Mouse (Mus musculus): ENCODE measurements around the gene Fzd7. TPM values are rescaled to one million over a fixed set of nuclear protein-coding genes. Genes with fewer than 3 reads are reported as not detected.
"Not testable (repeated sequence)": the region's sequence is repeated elsewhere in the genome, so short reads cannot be mapped to it uniquely, and the experiment has no call there.

Gene Fzd7
- total RNA-seq (2015), result 4.7 and 5.9 TPM in 2 replicates
- total RNA-seq (2017), result 3.2 and 3.9 TPM in 2 replicates

DNA sequence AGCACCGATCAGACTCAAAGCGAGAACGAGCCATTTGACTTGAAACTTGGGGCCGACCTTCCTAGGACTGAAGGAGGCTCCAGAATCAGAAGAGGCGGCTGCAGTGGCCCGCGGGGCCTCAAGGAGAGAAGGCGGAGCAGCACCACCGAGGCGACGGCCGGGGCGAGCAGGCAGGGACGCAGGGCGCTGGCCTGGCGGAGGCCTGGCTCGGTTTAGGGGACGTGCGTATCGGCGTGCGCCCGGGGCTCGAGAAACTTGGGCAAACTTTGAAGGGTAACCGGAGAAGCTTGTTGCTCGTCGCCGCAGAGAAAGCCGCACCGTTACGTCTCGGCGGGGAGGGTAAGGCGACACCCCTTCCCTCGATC is at the start of gene Fzd7:
Gene Fzd7 (plus strand): TSS at position 94 of the 365 bp plus-strand sequence.
- no peak for ATAC-seq (ENCODE audit: poor library complexity, severe bottlenecking)

DNA sequence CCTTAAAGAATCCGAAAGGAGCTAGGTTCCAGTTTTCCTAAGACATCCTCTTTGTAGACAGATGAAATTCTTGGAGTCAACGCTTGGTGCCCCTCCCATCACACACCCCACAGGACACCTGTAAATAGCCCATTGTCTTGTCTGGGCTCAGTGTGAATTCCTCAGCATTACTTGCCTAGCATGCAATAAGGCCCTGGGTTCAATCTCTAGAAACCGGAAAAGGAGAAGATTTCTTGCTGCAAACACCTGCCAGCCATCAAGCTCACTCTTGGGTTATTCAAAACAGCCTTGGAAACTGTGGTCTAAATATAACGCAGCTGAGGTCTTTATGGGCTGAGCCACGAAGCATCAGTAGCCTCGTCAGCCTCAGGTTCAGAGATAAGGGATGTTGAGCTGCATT is 48.9 kb upstream of the Fzd7 start:
- no peak for ATAC-seq (ENCODE audit: poor library complexity, severe bottlenecking)

DNA sequence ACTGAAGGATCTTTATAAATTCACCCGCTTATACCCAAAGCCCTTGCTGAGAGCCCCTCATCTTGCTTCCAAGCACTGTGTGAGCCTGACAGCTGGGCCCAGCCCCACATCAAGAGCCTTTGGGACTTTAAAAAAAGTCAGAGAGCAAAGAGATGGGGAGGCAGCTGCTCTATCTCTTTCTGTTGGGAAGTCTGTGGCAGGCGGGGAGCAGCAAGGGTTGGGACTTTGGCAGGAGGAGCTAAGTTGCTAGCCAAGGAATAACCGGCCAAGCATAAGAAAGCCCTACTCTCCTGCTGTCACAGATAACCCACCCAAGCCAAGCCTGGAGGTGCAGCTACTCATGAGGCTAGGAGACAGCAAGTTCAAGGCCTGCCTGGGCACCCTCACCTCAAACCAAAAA is 48.2 kb upstream of the Fzd7 start:
- ATAC-seq (ENCODE audit: poor library complexity, severe bottlenecking), result no peak

DNA sequence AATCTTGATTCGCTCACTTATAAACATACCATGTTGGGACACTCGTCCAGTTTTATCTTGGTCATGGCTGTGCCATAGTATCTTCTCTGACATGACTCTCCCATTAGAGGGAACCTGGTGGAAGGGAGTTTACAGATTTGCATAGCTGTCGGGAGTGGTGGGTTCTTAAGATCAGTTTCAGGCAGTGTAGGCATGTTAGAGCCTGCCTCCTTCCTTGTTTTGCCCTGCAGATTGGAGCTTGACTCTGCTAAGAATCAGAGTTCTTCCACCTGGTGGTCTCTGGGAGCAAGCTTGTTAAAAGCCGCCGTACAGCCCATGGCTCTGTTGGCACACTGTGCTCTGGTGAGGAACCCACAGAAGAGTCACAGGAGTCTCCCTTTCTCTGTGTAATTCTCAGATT is 47.0 kb upstream of the Fzd7 start:
- no peak for ATAC-seq (ENCODE audit: poor library complexity, severe bottlenecking)

DNA sequence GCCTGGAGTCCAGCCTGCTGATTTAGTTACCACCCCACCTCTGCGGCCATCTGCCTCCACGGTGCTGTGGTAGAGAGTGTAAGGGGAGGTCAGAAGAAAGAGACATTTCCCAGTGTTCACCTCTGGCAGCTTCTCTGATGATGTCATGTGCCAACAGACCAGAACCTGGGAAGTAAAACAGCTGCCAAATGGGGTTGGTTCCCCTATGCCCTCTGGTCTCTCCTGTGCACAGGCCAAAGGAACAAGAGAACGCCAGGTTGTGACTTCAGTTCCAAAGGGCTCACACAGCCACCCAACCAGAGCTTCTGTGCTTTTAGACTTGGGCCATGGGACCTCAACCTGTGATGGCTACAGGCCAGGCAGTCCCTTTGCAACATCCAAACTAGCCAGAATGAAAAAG is 45.9 kb upstream of the Fzd7 start:
- ATAC-seq (ENCODE audit: poor library complexity, severe bottlenecking), result no peak

DNA sequence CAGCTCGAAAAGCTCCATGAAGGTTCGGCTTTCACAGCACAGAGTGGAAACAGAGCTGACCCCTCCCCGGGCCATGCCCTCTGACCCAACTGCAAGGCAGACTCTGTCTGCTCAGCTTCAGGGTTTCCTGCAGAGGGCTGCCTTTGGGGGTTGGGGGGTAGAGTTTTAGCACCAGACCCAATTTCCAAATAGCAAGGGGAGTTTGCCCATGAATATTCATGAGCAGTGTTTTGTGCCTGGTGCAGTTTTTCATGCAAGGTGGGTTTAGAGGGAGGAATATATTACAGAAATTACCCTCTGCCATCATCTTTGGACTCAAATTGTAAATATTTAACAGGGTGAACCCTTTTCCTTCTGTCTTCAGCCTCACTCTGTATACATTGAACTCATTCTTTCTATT is 44.3 kb upstream of the Fzd7 start:
- ATAC-seq (ENCODE audit: poor library complexity, severe bottlenecking), result no peak

DNA sequence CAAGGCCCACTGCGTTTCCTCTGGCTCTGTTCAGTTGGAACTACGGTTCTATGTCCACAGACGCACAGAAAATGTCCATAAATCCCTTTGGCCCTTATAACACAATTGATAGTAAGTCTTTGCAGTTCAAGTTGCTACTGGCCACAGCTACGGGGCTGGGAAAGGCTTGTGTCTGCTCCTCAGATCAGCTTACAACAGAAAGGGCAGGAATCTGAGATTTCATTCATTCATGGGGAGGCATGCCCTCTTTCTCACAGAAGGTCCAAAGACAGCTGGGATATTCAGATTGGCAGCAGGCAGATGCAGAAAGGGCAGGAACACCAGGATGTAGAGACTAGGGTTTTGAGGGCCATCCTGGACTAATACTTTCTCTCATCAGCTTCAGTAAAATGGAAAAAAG is 43.9 kb upstream of the Fzd7 start:
- no peak for ATAC-seq (ENCODE audit: poor library complexity, severe bottlenecking)

DNA sequence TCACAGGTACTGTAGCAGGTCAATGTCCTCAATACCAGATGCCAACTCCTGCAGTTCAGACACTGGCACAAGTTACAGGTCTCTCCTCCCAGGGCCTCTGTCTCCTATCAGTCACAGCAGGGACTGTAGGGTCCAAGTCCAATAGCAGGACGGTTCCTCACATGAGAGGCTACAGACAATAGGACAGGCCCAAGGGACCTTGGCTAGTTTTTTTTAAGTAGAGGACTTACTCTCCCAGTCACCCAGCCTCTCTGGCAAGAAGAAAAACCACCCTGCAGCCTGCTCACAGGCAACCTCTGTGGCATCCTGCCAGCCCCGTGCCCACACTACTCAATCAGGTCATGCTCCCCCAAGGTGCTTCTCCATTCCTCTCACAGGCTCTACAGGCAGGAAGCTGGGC is 43.0 kb upstream of the Fzd7 start:
- ATAC-seq (ENCODE audit: poor library complexity, severe bottlenecking), result no peak

DNA sequence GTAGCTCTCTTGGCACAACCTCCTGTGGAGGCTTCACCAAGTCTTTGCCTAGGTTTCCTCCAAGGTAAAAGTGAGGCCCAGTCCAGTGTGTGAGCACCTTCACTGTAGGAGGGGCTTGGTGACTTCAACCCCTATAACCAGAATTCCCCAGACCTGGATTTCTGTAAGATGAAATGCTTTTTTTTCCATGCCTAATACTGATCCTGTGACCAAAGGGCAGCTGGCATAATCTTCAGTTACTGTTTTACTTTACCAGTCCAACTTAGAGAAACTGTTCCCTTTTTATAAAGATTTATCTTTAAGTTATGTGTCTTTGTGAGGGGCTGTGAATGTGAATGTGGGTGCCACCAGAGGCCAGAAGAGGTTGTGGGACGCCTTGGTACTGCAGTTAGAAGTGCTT is 42.3 kb upstream of the Fzd7 start:
- ATAC-seq (ENCODE audit: poor library complexity, severe bottlenecking), result no peak

DNA sequence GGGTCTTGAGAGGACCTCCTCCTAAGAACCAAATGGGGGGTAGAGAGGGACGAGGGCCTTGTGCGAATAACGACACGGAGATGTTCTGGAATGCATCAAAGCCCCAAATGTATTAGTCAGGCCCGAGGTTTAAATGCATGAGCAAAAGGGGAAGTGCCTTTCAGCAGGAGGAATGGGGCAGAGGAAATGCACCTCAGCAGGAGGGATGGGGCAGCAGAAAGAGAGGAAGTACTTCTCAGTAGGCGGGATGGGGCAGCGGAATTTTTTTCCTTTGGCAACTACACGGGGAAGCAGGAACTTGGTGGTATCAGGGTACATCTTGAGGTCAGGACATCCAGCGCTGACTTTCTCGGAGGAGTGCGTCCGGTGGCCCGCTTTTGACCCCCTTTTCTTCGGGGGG is 39.5 kb upstream of the Fzd7 start:
- not testable (repeated sequence) for ATAC-seq (ENCODE audit: poor library complexity, severe bottlenecking)

DNA sequence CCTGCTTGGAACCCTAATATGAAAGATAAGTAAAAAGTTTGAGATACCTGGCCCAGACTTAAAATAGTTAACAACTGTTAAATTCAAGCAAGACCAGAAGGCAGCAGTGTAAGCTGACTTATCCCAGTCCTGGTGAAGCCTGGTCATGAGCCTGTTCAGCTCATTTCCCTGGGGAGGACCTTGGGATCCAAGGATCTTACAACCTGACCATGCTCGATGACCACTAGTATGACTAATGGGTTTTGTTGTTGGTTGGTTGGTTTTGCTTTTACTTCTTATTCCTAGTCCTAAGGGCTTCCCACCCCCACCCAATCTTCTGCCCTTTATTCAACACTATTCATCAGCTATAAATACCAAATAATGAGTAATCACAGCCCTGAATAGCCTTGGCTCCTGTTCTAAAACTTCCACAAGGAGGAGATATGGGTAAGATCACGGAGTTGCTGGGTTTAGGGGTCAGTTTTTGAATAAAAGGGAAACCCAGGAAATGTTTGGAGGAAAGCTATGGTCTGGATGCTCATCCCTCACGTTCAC is 38.0 kb upstream of the Fzd7 start:
- ATAC-seq (ENCODE audit: poor library complexity, severe bottlenecking), result no peak

DNA sequence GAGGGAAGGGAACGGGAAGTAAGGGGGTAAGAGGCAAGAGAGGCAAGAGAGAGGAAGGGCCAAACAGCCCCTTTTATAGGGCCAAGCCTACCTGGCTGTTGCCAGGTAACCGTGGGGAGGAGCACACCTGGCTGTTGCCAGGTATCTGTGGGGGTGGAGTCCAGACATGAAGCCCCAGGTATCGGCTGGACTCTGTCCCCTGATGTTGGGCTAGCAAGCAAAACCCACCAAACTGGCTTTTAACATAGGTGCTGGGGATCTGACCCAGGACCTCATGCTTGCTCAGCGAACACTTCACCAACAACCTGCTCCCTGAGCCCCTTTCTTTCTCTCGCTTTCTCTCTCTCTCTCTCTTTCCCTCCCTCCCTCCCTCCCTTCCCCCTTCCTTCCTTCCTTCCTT is 37.0 kb upstream of the Fzd7 start:
- ATAC-seq (ENCODE audit: poor library complexity, severe bottlenecking), result no peak

DNA sequence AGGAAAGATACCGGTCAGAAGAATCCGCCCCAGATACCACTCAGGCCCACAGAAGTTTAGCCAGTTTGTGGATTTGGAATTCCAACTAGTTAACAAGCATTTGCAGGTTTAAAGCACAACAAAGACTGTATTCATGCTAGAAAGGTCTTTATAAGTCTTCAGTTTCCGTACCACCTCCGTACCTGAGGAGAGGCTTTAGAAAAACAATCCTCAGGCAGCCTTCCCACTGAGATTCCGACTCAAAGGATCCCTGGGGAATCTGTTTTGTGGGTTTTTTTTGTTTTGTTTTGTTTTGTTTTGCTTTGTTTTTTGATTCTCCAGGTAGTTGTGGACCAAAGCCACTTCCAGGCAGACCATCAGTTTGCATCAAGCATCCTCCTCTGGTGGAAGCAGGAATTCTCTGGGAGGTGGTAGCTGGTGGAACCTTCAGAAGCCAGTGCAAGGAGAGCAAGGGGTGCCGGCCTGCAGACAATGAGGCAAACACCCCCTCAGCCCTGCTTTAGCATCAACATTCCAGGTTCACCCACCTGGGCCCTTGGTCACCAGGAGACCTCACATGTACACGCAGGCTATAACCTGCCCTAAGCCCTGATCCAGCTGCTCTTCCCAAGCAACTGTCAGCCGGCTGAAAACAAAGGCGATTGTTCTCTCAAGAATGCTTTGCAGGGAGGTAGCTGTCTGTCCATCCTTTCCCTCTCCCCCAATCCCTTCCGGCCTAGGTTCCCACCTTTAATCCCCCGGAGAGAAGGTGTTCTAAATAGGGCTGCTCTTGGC is 33.5 kb upstream of the Fzd7 start:
- ATAC-seq (ENCODE audit: poor library complexity, severe bottlenecking), result no peak

DNA sequence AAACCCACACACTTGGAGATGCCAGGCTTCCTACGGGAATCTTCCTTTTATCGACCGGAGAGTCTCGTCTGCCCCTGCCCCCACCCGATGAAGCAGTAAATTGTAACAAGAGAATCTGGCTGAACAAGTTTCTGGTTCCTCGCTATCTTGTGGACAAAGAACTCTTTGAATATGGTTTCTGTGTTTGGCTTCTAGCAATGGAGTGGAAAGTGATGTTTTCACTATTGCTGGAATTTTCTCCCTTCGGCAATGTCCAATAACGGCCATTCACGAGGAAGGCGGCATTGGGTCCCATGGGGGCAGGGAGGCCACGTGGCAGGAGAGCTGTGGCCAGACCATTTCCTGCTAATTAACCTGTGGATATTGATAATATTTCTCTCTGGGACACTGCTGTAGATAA is 32.8 kb upstream of the Fzd7 start:
- no peak for ATAC-seq (ENCODE audit: poor library complexity, severe bottlenecking)

DNA sequence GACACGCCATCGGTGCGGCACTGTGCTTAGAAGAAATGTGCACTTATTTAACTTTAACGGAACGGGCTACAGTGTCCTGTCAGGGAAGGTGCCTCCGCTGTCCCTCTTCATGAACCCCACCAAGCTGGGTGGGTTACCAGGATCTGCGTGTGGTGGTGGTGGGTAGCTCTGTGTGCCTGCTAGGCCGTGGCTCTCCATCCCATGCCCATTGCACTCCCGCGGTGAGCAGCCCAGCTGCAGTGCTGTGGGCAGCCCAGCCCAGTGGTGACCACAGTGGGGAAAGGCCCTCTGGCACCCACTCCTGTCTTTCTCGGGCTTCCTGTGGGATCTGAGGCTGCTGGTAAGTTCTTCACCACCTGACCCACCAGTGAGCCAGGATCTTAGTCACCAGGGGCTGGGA is 31.3 kb upstream of the Fzd7 start:
- ATAC-seq (ENCODE audit: poor library complexity, severe bottlenecking), result no peak

DNA sequence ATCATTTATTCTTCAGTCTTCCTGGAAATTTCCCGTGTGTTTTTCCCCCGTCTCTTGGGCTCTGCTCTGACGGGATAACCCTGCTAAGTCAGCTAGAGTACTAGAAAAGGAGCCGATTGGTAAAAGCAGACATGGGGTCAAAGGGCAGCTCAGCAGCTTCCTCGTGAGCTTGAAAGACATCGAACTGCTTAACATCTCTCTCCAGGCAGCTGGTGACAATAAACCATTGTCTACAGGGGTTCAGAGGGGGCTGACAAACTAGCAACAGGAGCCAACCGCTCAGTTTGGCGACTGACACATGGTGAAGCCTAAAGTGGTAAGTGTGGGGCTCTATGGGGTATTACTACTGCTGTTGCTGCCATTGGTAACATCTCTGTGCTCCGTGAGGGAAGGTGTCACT is 30.6 kb upstream of the Fzd7 start:
- no peak for ATAC-seq (ENCODE audit: poor library complexity, severe bottlenecking)

DNA sequence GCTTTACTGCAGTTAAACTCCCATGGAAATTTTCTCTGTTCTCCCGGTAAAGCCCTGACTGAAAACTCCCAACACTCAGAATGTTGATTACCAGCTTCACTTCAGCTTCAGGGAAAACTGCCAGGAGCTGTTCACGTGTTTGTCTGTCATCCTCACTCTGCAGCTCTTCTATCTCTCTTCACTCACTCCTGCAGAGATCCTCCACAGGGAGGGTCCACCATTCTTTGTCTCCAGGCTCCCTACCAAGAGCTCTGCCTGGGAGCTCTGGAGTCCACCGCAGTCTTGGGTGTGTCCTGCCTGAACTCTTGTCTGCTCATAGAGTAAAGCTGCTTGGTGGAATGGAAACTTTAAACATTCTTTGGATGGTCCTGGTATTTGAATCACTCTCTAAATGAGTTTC is 25.4 kb upstream of the Fzd7 start:
- no peak for ATAC-seq (ENCODE audit: poor library complexity, severe bottlenecking)

DNA sequence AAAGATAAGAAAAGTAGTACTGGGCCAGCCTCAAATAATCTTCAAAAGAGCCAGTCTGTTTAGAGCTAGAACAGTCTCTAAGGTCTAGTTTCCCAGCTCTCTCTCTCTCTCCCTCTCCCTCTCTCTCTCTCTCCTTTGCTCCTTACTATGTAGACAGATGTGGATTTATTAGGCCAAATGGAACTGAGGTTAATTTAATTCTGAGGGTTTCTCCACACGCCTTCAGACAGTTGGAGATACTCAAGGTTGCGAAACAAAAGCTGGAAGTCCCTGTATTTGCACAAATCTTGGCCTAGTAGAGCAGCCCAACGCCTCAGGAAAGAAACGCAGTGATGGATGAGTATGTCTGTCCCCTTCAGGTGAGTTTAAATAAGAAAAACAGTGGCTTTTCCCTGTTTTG is 24.4 kb upstream of the Fzd7 start:
- no peak for ATAC-seq (ENCODE audit: poor library complexity, severe bottlenecking)

DNA sequence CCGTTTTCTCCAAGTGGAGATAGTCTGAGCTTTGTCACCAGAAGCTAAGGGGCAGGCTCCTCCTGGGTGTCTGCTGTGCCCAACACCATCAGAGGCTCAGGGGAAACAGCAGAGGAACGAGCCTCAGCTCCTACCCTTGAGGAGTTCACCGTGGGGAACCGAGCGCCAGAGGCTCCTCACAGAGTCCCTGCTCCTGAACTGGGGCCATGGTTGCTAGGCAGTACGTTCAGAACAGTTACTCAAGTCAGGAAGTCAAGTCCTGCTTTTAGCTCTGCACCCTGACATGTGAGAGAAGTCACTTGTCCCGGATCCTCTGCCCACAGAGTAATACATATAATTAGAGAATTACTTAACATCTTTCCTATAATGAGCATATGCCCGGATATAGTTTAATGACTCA is 23.3 kb upstream of the Fzd7 start:
- no peak for ATAC-seq (ENCODE audit: poor library complexity, severe bottlenecking)

DNA sequence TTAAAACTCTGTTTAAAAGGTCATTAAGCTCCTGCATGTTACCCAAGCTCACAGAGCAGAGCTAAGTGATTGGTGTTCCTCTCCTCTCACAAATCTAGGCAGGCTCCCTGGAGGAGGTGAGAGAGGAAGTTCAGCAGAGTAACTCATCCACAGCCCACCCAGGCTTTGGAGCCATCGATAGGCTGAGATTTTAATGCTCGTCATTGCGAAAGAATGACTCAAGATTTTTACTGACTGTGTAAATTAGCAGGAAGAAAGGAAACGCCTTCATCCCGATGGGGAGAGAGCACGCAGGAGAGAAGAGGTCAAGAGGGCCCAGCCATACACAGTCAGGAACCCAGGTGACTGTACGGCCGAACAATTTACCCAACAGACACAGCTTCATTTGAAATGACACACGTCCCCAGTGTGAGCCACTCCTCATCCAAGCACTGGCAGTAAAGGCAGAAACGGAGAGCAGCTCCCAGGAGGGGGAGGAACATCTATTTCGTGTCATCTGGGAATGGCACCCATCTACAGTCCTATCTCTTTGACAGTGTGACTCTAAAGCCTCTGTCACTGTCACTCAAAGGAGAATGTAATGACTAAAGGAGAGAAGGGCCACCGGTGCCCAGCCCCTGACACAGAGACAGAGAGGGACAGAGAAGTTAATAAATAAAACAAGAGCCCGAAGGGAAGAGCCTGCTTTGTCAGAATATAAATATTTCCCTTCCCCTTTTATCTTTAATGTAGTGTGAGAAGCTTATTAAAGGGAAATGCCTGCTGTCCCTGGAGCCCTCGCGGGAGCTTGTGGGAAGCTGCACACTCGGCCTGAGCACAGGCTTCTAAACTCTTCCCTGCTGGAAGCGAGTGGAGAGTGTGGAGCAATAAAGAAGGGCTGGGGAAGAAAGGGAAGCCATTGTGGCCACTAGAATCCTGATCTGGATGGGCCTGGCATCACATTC is 17.3 kb upstream of the Fzd7 start:
- 0 out of 2 replicates have a peak, but pooled peaks have one; percentile 15 for ATAC-seq (ENCODE audit: poor library complexity, severe bottlenecking)

DNA sequence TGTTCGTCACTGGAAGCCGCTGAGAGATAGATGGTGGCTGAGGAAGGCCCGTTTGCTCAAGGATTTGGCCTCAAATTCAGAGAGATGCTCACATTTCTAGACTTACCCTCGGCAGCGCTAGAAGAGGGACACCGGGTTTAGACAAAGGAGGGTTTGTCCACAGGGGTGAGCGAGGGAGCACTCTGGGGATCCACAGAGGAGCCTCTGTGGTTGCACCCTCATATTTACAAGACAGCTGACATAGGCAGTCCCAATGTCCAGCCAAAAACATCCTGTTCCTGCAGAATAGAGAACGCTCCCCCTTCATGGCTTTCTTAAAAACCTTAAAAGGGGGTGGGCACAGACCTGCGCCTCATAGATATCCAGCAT is 16.6 kb upstream of the Fzd7 start:
- ATAC-seq (ENCODE audit: poor library complexity, severe bottlenecking), result no peak

DNA sequence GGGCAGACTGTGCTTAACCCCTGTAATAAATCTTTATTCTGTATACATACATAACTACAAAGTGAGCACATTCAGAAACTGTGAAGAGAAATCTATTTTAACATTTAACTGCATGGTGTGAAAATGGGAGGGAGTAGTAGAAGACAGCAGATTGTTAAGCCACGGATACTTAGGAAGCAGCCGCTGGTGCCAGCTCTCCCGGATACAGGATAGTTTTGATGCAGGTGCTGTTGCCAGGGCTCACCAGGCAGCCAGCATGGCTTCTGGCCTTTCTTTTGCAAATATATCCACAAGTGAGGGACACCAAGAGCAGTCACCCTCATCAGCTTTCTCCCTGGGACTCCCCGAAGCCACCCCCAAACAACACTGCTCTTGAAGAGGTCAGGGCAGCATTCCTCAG is 13.1 kb upstream of the Fzd7 start:
- ATAC-seq (ENCODE audit: poor library complexity, severe bottlenecking), result no peak
